Mouse (Mus musculus) CH12F3 (cell line): Measurements from ENCODE around the gene Sec22c.

Experiments used
- in situ Hi-C: fragments of 300-500 bp; cut with MboI; formaldehyde crosslinking; loops from 2 replicates; pipeline ENCODE4 v1.14.3; 2020; ENCODE audit warnings: low sequenced_read_pairs

The Sec22c gene

DNA sequence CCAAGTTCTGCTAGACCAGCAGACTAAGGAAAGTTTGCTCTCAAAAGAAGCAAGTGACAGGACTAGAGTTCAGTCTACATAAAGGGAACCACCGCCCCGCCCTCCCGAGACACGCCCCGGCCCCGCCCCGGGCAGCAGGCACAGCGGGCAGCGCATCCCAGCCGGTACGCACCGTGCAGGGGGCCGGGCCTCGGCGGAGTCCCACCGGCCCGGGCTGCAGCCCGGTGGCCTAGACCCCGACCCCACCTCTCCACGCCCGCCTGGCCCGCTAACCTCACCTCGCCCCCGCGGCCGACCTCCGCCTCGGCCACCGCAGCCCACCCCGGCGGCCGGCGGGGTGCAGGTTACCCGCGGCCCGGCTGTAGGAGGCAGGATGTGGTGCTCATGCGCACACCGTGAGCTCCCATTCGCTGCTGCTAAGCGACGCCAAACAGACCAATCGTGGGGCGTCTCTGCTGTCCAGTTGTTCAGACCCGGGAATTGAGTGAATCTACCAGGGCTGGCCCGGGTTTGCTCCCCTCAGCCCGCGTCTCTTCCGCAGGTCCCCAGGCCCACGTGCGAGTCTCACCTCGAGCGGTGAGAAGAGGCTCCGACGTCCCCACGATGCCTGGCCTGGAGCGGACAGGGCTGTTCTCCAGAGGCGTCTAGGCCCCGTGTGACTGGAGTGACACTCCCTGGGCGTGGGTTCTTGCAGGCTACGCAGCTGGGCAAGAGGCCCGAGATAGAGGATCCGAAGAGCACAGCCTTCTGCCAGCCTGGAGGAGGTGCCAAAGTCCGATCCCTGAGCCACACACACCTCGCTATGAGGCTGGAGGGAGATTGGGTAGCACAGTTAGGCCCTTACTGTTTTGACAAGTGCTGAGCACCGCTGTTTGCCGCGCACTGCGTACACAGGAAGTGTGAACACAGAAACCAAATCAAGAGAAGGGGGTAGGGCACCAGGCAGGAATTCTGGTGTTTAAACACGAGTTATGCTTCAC, at the start of gene Sec22c:
Gene Sec22c (minus strand): TSS at position 845 of the 980 bp plus-strand sequence.
- in situ Hi-C loops, result no loop called here

DNA sequence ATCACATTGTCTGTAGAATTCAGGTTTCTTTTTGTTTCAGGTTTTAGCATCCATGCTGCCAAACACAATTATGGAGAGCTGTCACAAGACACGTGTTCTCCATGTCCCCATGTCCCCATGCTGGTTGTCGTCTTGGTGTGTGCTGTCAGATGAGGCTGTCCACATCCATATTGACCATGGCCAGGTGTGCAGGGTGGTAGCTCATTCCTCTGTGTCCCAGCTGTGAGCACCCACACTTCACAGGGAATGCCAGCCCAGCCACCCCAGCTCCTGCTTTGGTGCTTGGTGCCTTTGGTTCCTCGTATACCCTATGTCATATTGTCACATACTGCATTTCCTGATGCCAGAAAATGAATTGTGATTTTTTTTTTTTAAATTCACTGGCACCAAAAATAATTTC, 49.3 kb upstream of the Sec22c start:
- in situ Hi-C loops, result no loop called here

DNA sequence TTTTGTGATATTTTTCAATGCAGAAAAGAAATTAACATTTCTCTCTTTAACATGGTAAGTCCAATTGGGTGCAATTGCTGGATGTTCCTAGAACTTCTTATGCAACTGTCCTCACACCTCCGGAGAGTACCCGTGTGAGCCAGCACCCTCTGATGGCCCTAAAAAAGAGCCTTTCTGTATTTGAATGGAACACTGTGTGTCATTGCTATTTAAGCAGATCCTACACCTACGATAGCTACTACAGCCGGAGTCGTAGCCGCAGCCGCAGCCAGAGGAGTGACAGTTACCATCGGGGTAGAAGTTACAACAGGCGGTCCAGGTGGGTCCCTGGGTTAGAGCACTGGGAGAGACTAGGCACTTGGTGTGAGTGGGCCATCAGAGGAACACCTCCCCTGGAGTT, 47.5 kb upstream of the Sec22c start:
- in situ Hi-C loops, result no loop called here

DNA sequence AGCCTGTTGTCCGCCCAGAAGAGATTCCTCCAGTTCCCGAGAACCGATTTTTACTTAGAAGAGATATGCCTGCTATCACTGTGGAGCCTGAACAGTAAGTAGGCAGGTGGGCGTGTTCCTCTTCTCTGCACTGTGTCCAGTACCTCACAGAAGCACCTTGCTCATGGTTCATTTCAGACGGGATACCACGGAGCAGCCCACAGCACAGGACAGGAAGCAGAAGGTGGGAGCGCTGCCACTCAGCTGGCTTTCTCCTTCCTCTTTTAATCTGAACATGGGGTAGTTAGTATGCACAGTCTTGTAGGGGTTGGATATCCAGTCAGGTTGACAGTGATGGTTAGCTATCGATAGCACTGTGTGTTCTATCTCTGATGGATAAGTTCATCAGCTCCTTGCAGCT, 38.8 kb upstream of the Sec22c start:
- in situ Hi-C loops, result no loop called here

GRCm38 (mm10) chr9:121741168-121741567, 35.9 kb upstream of the Sec22c start:
- in situ Hi-C loops, result no loop called here

GRCm38 (mm10) chr9:121740490-121740889, 35.2 kb upstream of the Sec22c start:
- in situ Hi-C loops, result no loop called here

- in situ Hi-C loops, result no loop called here
Observed at GRCm38 (mm10) chr9:121719347-121720331, 14.3 kb upstream of the Sec22c start.

DNA sequence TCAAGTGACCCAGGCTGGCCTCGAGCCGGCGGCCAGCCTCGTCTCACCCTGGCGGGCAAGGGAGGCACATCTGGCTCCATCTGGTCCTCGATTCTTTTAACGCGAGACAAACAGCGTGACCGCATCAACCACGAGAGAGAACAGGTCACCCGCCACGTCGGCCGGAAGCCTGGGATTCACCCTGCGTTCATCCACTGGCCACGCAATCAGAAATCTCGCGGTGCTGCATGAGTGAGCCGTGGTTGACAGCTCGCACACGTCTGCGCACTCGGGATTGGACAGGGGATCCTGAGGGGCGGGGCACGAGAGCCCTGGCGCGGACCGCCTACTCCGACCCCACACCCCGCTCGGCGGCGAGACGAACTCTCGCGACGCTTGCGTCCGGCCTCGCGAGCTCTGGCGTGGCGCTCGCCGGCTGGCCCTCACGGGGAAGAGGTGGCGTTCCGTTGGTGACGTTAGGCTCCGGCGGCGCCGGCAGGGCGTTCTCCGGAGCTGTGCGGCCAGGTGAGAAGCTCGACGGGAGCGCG, 13.6 kb upstream of the Sec22c start, which contains the start of gene Nktr:
Gene Nktr (plus strand): TSS at position 378 of the 527 bp plus-strand sequence.
- in situ Hi-C loops, result no loop called here

- in situ Hi-C loops, result no loop called here
Observed at GRCm38 (mm10) chr9:121718070-121718705, 12.9 kb upstream of the Sec22c start.

GRCm38 (mm10) chr9:121717048-121717447, 11.8 kb upstream of the Sec22c start:
- in situ Hi-C loops, result no loop called here

DNA sequence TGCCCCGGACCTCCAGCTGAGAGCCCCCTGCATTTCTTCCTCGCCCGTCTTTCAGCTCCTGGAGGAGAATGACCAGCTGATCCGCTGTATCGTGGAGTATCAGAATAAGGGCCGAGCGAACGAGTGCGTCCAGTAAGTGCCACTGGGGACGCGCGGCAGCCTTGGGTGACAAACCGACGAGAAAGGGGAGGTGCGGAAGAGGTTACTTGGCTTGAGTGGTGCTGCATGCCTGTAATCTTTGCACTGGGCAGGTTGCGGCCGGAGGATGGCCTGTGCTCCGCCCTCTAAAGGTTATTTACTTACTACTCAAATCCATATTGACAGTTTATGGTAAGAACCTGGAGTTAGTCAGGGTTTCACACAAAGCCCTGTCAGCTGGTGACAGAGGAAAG, 5.3 kb upstream of the Sec22c start:
- in situ Hi-C loops, result no loop called here

DNA sequence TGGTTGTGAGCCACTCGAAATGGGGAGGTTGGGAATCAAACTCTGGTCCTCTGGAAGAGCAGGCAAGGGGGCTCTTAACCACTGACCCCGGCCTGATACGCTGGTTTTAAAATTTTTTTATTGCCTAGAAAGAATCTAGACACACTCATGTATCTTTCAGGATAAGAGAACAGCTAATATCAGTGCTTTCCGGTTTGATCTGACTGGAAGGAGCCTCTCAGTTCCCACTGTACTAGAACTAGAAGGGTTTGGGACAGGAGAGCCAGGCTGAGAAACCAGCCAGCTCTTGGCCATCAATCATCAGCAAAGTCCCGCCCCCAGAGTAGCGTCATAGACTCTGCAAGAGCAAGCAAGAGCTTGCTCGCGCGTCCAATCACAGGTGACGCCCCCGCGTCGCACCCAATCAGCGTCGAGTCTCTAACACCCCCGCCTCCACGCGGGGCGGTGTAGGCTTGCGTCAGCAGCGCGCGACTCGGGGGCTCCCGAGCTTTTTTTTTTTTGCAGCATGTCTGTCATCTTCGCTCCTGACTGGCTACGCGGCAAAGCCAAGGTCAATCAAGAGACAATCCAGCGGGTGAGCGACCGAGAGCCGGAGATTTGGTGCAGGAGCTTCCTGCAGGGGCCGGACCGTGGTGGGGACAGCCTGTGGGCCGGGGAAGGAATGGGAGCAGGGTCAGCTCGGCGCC, 4.8 kb upstream of the Sec22c start, which contains the start of gene Ss18l2:
Gene Ss18l2 (plus strand): TSS at position 432 of the 686 bp plus-strand sequence.
- in situ Hi-C loops, result no loop called here

DNA sequence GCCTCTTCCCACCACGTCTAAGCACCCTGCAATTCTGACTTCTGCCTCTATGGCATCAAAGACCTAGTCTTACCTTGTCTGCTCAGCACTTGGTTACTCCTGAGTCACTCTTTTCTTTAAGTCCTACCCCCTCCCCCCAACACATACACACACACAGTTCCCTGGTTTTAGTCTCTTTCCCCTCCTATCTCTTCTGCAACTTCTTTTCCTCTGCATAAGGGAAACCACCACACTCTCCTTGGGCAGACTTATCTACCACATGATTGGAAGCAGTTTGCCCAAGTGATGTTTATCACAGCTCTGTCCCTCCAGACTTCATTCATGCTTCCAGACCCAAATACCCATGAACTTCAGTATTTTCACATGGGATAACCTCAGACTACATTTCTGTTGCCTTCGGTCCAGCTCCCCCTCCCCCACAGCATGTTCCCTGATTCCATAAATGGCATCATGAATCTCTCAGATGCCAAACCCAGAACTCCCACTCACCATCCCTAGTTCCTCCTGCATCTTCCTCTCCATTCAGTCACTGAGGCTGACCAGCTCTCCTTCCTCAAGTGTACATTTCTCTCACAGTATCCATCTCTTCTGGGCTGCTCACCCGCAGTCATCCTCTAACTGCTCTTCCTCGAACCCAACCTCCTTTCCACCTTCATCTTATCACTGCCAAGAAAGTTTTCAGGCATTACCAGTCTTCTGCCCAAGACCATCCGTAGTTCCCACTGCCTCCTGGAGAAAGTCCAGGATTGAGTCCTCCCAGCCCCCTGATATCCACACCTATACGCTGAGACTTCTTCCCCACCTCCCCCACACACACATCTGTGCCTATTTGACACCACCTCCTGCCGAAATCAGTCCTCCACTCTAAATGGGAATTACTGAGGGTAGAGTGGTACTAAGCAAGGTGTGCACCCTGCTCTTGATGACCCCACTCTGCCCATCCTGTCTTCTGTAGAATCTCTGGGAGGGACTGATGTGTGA, 3.5 kb upstream of the Sec22c start:
- in situ Hi-C loops, result no loop called here

- in situ Hi-C loops, result no loop called here
Observed at GRCm38 (mm10) chr9:121707801-121708200, 2.5 kb upstream of the Sec22c start.

DNA sequence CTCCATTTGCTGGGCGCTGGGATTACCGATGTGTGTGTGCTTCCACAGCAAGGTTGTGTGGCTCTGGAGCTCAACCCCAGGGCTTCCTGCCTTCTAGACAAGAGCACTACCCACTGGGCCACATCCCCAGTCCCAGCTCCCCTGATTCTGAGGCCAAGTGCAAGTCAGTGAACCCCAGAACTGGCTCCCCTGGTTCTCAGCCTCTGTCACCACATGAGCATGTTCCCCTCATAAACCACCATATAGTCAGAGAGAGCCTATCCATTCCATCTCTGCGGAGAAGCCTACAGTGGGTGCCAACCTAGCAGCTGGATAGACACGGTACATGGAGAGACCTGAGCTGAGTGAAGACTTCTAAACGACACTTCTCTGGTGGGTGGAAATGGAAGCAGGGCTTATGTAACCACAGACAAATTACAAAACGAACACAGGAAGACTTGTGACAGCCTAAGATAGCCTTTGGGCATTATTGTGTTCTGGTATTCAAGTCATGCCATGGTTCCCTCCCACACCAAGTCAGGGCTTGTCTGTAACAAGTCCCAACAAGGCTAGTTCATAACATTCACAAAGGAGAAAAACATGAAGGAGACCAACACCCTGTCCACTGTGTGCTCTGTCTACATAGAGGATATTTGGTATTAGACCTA, 862 bp upstream of the Sec22c start:
- in situ Hi-C loops, result no loop called here

DNA sequence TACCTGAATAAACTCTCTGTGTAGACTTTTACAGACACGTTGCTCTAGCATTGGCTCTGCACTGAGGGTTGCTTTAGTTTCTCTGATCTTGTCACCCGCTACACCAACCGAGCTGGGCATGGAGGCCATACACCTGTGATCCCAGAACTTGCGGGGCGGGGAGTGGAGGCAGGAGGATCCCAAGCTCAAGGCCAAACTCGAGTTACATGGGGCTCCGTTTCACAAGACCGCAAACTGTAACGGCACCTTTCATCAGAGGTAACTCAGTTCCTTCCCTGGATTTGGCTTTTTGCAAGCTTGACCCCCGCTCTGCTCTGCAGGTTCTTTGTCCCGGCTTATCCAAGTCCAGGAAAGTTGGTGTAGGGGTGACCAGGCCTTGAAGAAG, 1.0 kb downstream of the Sec22c start:
- in situ Hi-C loops, result no loop called here

DNA sequence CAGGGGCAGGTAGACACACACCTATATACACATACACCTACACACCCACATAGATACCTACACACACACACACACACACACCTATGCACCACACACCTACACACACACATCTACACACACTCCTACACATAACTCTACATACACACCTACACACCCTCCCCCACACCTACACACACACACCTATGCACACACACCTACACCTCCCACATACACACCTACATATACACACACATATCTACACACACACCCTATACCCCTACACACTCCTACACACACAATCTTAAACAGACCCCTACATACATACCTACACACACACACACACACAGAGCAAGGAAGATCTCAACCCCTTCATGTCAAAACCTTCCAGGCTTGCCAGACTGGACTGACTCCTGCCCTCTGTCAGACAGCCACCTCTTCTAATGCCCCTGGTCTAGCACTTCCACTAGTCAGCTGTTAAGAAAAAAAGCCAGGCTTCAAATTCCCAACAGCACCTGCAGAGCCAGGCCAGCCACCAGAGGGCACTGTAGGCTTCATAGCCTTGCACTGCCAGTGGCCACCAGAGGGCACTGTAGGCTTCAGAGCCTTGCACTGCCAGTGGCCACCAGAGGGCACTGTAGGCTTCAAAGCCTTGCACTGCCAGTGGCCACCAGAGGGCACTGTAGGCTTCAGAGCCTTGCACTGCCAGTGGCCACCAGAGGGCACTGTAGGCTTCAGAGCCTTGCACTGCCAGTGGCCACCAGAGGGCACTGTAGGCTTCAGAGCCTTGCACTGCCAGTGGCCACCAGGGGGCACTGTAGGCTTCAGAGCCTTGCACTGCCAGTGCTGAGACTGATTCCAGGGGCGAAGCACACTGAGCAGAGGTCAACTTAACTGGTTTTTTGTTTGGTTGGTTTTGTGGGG, 7.9 kb downstream of the Sec22c start:
- in situ Hi-C loops, result no loop called here
